Mouse (Mus musculus): ENCODE data around the gene Gpn3.

GRCm38 (mm10) chr5:122334682-122335081 is 37.0 kb upstream of the Gpn3 start:
- TF ChIP-seq CTCF (IDR thresholded peaks at IDR 0.05; ENCODE audit: insufficient read depth, low read depth, low read length) (no peak), POLR2A (IDR thresholded peaks at IDR 0.05; ENCODE audit: insufficient read depth, low read depth, low read length) (no peak)
